Mouse (Mus musculus) kidney, postnatal 25 days (tissue): ENCODE results near the gene Sh3rf3.

ENCODE experiments used
- DNase-seq, 2 experiments: peaks; one replicate each; pipeline ENCODE4 v3.0.0; 2021; ENCODE audit warnings: mixed read lengths in 2 of 2

The Sh3rf3 gene

GRCm38 (mm10) chr10:58855199-58855751 lies 42.1 kb downstream of the Sh3rf3 start:
- no peak for DNase-seq

- no peak for DNase-seq
These were observed 42.7 kb downstream of the Sh3rf3 start for GRCm38 (mm10) chr10:58855814-58856213.

GRCm38 (mm10) chr10:58856742-58857141 lies 43.6 kb downstream of the Sh3rf3 start:
- no peak for DNase-seq

GRCm38 (mm10) chr10:58864735-58865134 lies 51.6 kb downstream of the Sh3rf3 start:
- no peak for DNase-seq

- no peak for DNase-seq
These were observed 54.4 kb downstream of the Sh3rf3 start for GRCm38 (mm10) chr10:58867536-58867935.

- DNase-seq, result no peak
These were observed 56.7 kb downstream of the Sh3rf3 start for GRCm38 (mm10) chr10:58869836-58870235.

GRCm38 (mm10) chr10:58871149-58871820 lies 58.1 kb downstream of the Sh3rf3 start:
- DNase-seq, result no peak

GRCm38 (mm10) chr10:58871821-58872577 lies 58.8 kb downstream of the Sh3rf3 start:
- no peak for DNase-seq

GRCm38 (mm10) chr10:58877835-58878234 lies 64.7 kb downstream of the Sh3rf3 start:
- DNase-seq, result no peak

GRCm38 (mm10) chr10:58878636-58879035 lies 65.5 kb downstream of the Sh3rf3 start:
- DNase-seq, result no peak

GRCm38 (mm10) chr10:58882741-58883140 lies 69.6 kb downstream of the Sh3rf3 start:
- no peak for DNase-seq

GRCm38 (mm10) chr10:58885351-58885750 lies 72.2 kb downstream of the Sh3rf3 start:
- DNase-seq, result no peak

GRCm38 (mm10) chr10:58885816-58886215 lies 72.7 kb downstream of the Sh3rf3 start:
- DNase-seq, result no peak

- DNase-seq, result no peak
These were observed 77.7 kb downstream of the Sh3rf3 start for GRCm38 (mm10) chr10:58890671-58891439.

- no peak for DNase-seq
These were observed 82.3 kb downstream of the Sh3rf3 start for GRCm38 (mm10) chr10:58895431-58895830.

- DNase-seq, result no peak
These were observed 83.9 kb downstream of the Sh3rf3 start for GRCm38 (mm10) chr10:58897009-58897543.

- no peak for DNase-seq
These were observed 92.1 kb downstream of the Sh3rf3 start for GRCm38 (mm10) chr10:58905253-58905652.

GRCm38 (mm10) chr10:58907001-58907443 lies 93.9 kb downstream of the Sh3rf3 start:
- DNase-seq, result no peak

GRCm38 (mm10) chr10:58908451-58908850 lies 95.3 kb downstream of the Sh3rf3 start:
- no peak for DNase-seq

- no peak for DNase-seq
These were observed 102.4 kb downstream of the Sh3rf3 start for GRCm38 (mm10) chr10:58915301-58916245.

- DNase-seq, result no peak
These were observed 108.6 kb downstream of the Sh3rf3 start for GRCm38 (mm10) chr10:58921643-58922188.
